Mouse (Mus musculus) intestine, embryonic 15.5 days (tissue): ENCODE measurements at regions not wholly inside any gene's neighbourhood (a gene's known extent, or its start where the extent isn't known, plus 50 kb on each side); places are given as distances from the start of the nearest gene placed in this dataset.

Source experiments
- ATAC-seq: fragments of 200-750 bp; cut with Nextera tagmentation; 2 replicates; pipeline ENCODE4 v1.8.0; 2017; ENCODE audit warnings: moderate TSS enrichment, moderate library complexity
- H3K27ac ChIP-seq: fragments of 300-500 bp; sonication (generic); 2 replicates; pipeline ENCODE4 v1.5.1; 2015; ENCODE audit warnings: mild to moderate bottlenecking, inconsistent platforms
- H3K27me3 ChIP-seq: fragments of 300-500 bp; sonication (generic); replicated peaks from 2 replicates; pipeline ENCODE4 v1.6.1; 2015; ENCODE audit warnings: inconsistent platforms
- H3K36me3 ChIP-seq: fragments of 300-500 bp; sonication (generic); 2 replicates; pipeline ENCODE4 v1.6.1; 2015; ENCODE audit warnings: inconsistent platforms
- H3K4me1 ChIP-seq: fragments of 300-500 bp; sonication (generic); replicated peaks from 2 replicates; pipeline ENCODE4 v1.6.1; 2015; ENCODE audit warnings: inconsistent platforms
- H3K4me2 ChIP-seq: fragments of 300-500 bp; sonication (generic); replicated peaks from 2 replicates; pipeline ENCODE4 v1.6.1; 2015; ENCODE audit warnings: mild to moderate bottlenecking, inconsistent platforms
- H3K4me3 ChIP-seq: fragments of 300-500 bp; sonication (generic); replicated peaks from 2 replicates; pipeline ENCODE4 v1.5.1; 2015; ENCODE audit warnings: inconsistent platforms
- H3K9ac ChIP-seq: fragments of 300-500 bp; sonication (generic); 2 replicates; pipeline ENCODE4 v1.6.1; 2015; ENCODE audit warnings: inconsistent platforms
- H3K9me3 ChIP-seq: fragments of 300-500 bp; sonication (generic); 2 replicates; pipeline ENCODE4 v1.6.1; 2016; ENCODE audit warnings: inconsistent platforms
- WGBS: fragments of 180-500 bp; shearing (Covaris S2); methylation state at CpG from one replicate; pipeline ENCODE4 v1.1.7; 2015; 5-methylcytosine and 5-hydroxymethylcytosine counted together

DNA sequence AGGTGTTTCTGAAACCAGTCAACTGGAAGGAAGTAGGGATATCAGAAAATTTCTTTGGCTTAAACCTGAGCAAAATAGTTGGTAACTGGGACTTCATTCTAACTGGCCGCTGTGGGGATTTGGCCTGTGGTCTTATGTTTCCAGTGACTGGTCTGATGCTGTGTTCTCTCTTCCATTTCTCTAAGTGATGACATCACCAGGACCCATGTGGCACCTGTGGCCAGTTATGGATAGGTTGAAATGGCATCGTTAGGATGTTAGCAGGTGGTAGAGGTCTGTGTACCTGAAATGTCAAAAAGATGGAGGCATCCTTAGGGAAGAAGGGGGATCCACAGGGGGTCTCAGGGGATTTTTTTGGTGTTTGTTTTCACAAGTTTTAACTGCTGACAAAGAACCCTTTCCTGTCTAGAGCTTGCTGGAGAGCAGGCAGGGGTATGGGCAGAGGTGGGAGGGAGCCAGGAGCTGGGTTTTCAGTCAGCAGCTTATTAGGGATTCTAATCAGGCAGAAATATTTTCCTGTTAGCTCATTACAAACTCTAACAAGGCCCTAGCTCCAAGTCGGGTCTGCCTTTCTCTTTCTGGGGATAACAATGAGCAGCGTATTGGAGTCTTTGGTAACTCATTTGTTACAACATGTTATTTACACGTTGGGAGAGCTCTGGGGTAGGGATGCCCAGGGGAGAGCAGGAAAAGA is 170.2 kb downstream of the Adck1 start:
- H3K27me3 ChIP-seq: no peaks in the 10 kb centered on the region
- no peak overlapping the region for H3K27ac ChIP-seq
- WGBS: 70% methylated on average over 5 of the region's 5 CpGs
- H3K4me2 ChIP-seq: no peak overlapping the region
- H3K4me3 ChIP-seq: no peak overlapping the region
- H3K9me3 ChIP-seq: no peaks in the 10 kb centered on the region
- H3K4me1 ChIP-seq: no peaks in the 10 kb centered on the region
- no peak overlapping the region for H3K9ac ChIP-seq
- no peak for ATAC-seq
- H3K36me3 ChIP-seq: no peaks in the 10 kb centered on the region

DNA sequence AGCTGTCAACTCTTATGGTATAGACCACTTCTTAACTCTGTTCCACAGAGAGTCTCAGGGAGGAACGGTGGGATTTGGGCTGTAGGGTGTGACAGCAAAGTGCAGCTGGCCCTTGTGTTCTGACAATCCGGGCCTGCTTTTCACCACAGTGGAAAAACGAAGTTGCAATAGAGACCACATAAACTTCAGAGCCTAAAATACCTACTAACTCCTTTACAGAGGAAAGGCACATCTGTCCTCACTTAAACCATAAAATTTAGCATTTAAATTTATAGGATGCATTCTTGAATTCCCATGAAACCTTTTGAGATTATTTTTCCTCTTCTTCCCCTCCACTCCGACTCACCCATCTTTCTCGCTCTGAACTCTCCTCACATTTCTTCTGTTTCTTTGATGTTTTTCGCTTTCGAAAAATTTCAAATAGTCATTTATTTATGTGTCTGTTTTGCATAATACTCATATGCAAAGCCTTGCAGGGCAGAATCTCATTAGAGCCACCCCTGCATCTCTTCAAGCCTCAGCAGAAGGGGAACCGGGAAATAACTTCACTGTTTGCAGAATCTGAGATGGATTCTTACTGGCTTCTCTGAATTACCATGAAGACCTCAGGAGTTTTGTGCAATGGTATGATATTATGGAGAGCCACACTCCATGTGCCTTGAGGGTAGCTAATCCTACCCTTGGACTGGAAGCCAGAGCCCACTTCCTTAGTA is 172.1 kb downstream of the Adck1 start:
- WGBS: 80% methylated on average over 8 of the region's 8 CpGs
- Histone ChIP-seq H3K4me3 (no peak overlapping the region), H3K9me3 (no peaks in the 10 kb centered on the region), H3K9ac (no peak overlapping the region), H3K36me3 (no peaks in the 10 kb centered on the region), H3K27me3 (no peaks in the 10 kb centered on the region), H3K4me2 (no peak overlapping the region), H3K27ac (no peak overlapping the region), H3K4me1 (no peaks in the 10 kb centered on the region)
- ATAC-seq: no peak

DNA sequence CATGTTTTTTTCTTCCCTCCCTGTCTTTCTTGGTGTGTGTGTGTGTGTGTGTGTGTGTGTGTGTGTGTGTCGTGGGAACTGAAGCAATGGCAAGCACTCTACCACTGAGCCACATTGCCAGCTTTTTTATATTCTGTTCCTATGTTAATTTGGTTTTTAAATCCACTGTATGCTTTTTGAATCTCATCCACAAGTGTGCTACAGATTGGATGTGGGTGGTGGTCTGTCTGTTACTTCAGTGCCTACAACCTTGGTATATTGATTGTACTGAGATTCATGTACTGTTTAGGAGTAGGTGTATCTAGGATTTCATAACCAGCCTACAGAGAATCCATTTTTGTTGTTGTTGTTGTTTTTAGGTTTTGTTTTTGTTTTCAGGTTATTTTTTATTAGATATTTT is 170.8 kb upstream of the Nrxn3 start:
- H3K27me3 ChIP-seq: no peaks in the 10 kb centered on the region
- H3K4me1 ChIP-seq: no peaks in the 10 kb centered on the region
- no peak overlapping the region for H3K27ac ChIP-seq
- no peak overlapping the region for H3K4me2 ChIP-seq
- ATAC-seq: no peak
- 94% methylated on average over 1 of the region's 1 CpGs for WGBS
- H3K9me3 ChIP-seq: no peaks in the 10 kb centered on the region
- no peak overlapping the region for H3K9ac ChIP-seq
- H3K36me3 ChIP-seq: no peaks in the 10 kb centered on the region
- no peak overlapping the region for H3K4me3 ChIP-seq

DNA sequence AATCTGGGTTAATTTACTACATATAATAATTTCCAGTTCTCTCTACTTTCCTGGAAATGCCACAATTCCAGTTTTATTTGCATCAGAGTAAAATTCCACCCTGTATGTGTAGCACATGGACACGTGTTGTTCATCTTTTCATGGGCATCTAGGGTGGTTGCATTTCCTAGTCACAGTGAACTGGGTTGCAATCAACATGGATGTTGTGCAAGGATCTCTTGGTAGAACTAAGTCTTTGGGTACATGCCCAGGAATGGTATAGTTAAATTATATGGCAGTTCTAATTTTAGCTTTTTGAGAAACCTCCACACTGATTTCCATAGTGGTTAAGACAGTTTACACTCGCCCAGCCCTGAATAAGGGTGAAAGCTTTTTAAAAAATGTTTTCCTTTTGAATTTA is 167.2 kb upstream of the Nrxn3 start:
- no peaks in the 10 kb centered on the region for H3K9me3 ChIP-seq
- H3K9ac ChIP-seq: no peak overlapping the region
- WGBS: 74% methylated on average over 2 of the region's 2 CpGs
- no peaks in the 10 kb centered on the region for H3K4me1 ChIP-seq
- no peak for ATAC-seq
- no peak overlapping the region for H3K4me3 ChIP-seq
- H3K27me3 ChIP-seq: no peaks in the 10 kb centered on the region
- H3K36me3 ChIP-seq: no peaks in the 10 kb centered on the region
- H3K27ac ChIP-seq: no peak overlapping the region
- no peak overlapping the region for H3K4me2 ChIP-seq

DNA sequence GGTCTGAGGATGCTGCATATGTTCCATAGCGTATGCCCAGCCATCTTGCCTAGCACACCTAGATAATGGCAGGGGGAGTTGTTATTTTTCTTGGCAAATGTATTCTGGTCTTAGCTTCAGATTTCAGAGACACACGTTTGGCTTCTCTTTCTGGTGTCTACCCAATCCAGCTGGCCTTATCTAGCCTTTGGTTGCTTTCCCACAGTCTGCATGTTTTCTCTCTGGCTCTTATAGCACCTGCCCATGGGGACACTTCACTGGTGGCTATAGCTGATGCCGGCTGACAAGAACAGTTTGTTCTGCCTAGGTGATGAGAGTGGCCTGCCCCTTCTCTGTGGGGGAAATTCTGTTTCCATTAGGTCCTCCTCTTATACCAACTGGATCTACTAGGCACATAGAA is 164.6 kb upstream of the Nrxn3 start:
- no peak overlapping the region for H3K4me2 ChIP-seq
- no peak overlapping the region for H3K27ac ChIP-seq
- no peaks in the 10 kb centered on the region for H3K27me3 ChIP-seq
- no peaks in the 10 kb centered on the region for H3K4me1 ChIP-seq
- no peak for ATAC-seq
- H3K4me3 ChIP-seq: no peak overlapping the region
- H3K9ac ChIP-seq: no peak overlapping the region
- no peaks in the 10 kb centered on the region for H3K9me3 ChIP-seq
- no peaks in the 10 kb centered on the region for H3K36me3 ChIP-seq
- WGBS: 79% methylated on average over 3 of the region's 3 CpGs

DNA sequence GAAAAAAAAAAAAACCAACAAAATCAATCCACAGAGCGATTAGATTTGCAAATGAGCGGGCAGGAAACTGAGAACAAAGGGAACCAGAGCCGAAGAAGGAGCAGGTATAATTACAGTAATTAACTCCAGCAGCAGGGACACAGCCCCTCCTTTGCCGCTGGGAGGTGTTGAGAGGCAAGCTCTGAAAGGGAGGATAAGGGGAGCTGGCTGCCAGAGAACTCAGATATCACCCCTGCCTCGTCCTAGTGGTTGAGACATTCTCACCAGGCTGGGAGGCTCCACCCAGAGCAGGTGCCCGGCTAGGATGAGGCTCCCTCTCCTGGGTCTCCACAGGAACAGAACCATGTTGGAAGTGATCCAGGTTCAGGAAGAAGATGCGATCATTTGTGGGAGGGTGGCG is 142.7 kb upstream of the Nrxn3 start:
- Histone ChIP-seq H3K4me2 (no peak overlapping the region), H3K36me3 (no peaks in the 10 kb centered on the region), H3K9ac (no peak overlapping the region), H3K4me1 (no peaks in the 10 kb centered on the region), H3K27me3 (no peaks in the 10 kb centered on the region), H3K27ac (no peak overlapping the region), H3K4me3 (no peak overlapping the region), H3K9me3 (no peaks in the 10 kb centered on the region)
- WGBS: 18% methylated on average over 8 of the region's 8 CpGs
- ATAC-seq: 0 out of 2 replicates have a peak, but pooled peaks have one; percentile 31

DNA sequence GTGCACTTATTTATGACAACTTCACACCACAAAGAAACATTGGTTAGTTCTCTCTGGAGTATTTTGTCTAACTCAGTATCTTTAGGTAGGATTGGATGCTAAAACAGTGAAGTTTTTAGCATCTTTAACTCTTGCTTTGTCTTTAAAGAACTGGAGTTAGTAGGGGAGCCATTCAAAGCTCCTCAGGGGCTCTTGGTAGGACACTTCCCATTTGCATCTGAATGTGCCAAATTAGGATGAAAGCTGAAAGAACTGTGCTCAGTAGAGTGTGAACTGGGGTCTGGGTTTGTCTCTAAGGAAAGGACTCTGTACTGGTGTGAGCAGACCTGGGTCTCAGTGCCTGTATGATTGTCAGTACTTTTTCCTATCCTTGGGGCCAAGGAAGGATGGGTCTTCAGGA is 116.7 kb upstream of the Nrxn3 start:
- Histone ChIP-seq H3K27me3 (no peaks in the 10 kb centered on the region), H3K36me3 (no peaks in the 10 kb centered on the region), H3K27ac (no peak overlapping the region), H3K4me2 (no peak overlapping the region), H3K9me3 (no peaks in the 10 kb centered on the region), H3K4me1 (no peaks in the 10 kb centered on the region), H3K9ac (no peak overlapping the region), H3K4me3 (no peak overlapping the region)
- ATAC-seq: no peak

DNA sequence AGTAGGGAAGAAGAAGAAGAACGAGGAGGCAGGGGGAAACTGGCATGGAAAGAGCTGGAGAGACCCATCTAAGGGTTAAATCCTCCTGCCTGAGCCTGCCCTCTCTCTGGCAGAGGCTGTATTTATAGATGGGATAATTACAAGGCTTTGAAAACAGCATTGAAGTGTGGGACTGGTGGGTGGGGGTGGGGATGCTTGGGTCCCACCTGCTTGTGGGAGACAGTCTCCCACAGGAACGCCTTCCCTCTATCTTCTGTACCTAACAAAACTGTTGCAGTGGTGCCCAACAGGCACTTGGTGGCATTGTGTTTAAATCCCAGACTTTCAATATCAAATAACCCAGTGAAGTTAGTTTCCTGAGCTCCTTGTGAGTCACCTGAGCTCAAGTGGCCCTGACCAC is 102.6 kb upstream of the Nrxn3 start:
- Histone ChIP-seq H3K9ac (no peak overlapping the region), H3K4me3 (no peak overlapping the region)

DNA sequence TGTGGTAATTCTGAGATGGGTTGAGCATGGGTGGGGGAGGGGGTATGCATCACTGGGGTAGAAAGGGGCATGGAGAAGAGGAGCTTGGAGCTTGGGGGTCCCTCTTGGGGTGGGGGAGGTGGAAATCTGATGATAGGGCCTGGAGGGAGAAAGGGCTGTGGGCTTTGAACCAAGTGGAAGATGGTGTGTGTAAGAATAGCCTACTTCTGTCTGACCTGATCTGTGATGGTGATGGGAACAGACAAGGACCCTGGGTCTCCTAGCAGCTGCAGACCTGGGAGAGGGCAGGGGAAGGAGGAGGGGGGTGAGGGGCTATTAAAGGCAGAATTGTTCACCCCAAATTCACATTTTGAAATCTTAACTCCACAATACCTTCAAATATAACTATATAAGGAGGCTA is 78.4 kb upstream of the Nrxn3 start:
- H3K36me3 ChIP-seq: no peaks in the 10 kb centered on the region
- no peak overlapping the region for H3K27ac ChIP-seq
- H3K27me3 ChIP-seq: no peaks in the 10 kb centered on the region
- no peaks in the 10 kb centered on the region for H3K9me3 ChIP-seq
- H3K9ac ChIP-seq: no peak overlapping the region
- H3K4me2 ChIP-seq: no peak overlapping the region
- ATAC-seq: no peak
- no peak overlapping the region for H3K4me3 ChIP-seq
- no peaks in the 10 kb centered on the region for H3K4me1 ChIP-seq

More for the DNA sequence above, 102.6 kb upstream of the Nrxn3 start:
- H3K9me3 ChIP-seq: no peaks in the 10 kb centered on the region
- H3K4me1 ChIP-seq: no peaks in the 10 kb centered on the region
- no peak overlapping the region for H3K4me2 ChIP-seq
- no peak for ATAC-seq
- no peak overlapping the region for H3K27ac ChIP-seq
- H3K36me3 ChIP-seq: no peaks in the 10 kb centered on the region
- WGBS: 10% methylated on average over 2 of the region's 2 CpGs
- H3K27me3 ChIP-seq: no peaks in the 10 kb centered on the region

DNA sequence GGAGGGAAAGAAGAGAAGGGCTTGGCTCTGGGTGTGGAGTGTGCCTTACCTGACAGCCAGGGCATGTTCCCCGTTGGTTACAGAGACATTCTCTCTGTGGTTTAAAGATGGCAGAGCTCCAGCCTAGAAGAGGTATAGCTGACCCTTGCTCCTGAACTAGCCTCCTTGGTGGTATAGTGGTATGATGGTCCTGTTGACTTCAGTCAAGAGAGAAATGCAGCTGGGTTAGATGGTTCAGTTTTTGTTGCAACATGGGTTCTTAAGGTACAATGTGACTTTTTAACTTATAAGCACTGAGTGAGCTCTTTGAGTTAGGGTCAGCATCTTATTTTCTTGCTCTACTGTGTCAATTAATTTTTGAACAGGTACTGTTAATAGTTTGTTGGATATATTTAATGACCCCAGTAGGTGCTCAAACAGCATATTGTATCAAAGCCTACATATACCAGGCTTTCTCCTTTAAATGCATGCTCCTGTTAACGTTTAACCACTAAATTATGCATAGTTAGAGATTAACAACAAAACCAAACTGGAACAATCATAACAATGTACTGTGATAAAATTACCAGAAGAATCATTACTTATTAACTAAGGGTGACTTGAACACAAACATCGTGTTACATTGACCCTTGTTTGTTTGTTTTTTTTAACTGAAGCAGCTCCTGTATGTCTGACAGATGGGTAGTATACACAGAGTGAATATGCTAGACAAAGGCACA is 70.5 kb upstream of the Nrxn3 start:
- WGBS: 67% methylated on average over 3 of the region's 3 CpGs
- Histone ChIP-seq H3K9ac (no peak overlapping the region), H3K27ac (no peak overlapping the region), H3K27me3 (no peaks in the 10 kb centered on the region), H3K4me1 (no peaks in the 10 kb centered on the region), H3K9me3 (no peaks in the 10 kb centered on the region), H3K4me3 (no peak overlapping the region), H3K4me2 (no peak overlapping the region), H3K36me3 (no peaks in the 10 kb centered on the region)
- no peak for ATAC-seq
